Mouse (Mus musculus) heart, postnatal 10 days (tissue): ENCODE results near the gene Palm2. TPM values are rescaled to one million over a fixed set of nuclear protein-coding genes. Genes with fewer than 3 reads are reported as not detected.

Experiments used
- DNase-seq, 2 experiments: peaks; one replicate each; pipeline ENCODE4 v3.0.0; 2021
- intact Hi-C: fragments of 180-260 bp; cut with DNase I; formaldehyde crosslinking; loops from one replicate; pipeline ENCODE4 v1.15.1; 2025
- total RNA-seq, 2 experiments: library from RNA; stranded (reverse); gene quantifications; 2 replicates each; pipeline ENCODE4 v1.2.3; 2021

Palm2 gene
- total RNA-seq, 2 experiments from 2014 or later: 21.6 to 37.2 TPM

GRCm38 (mm10) chr4:57607247-57607942 is 173.3 kb downstream of the Palm2 start:
- intact Hi-C loops: loop anchor here (1.0 to 2.0 kb wide), 3 partner anchors 39 to 237 kb away; partner anchors contain the start of gene Pakap

DNA sequence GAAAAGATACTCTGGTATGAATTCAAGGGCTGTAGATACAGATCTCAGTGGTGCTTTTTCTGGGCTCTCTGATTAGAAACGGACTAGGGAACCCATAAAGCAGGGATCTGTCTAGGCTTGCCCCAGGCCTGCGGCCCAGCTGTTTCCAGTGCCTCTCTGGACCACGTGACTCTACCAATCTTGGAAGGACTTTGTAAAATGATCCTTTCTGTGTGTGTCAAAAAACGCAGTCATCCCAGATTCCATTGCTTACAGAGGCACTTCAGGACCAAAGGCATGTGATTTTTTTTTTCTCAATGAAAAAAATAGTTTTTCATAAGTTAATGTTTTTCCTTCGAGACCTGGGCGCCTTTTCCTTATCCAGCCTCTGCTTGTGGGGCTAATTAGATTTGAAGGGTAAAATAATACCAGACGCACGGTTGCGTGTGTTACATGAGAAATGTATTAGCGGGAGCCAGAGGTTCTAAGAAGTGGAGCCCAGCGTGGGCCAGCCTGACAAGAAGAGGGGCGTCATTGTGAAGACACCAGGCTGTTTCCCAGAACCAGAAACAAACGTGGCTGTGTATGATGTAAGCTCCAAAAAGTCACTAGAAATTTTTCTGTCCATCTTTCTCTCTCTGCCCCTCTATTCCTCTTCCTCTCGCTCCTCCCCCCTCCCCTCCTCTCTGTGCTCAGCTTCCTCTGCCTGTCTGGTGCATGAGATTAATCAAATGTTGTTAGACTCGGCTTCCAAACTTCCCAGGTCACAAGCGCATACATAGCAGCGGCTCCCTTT is 177.4 kb downstream of the Palm2 start:
- DNase-seq: peak; percentile 33 to 42
- intact Hi-C loops: no loop called here

More at GRCm38 (mm10) chr4:57607247-57607942, 173.3 kb downstream of the Palm2 start:
- DNase-seq: peak; percentile 92 to 96

GRCm38 (mm10) chr4:57612716-57613115 is 178.7 kb downstream of the Palm2 start:
- intact Hi-C loops: no loop called here
- DNase-seq: no peak

- DNase-seq: no peak
- intact Hi-C loops: no loop called here
Measured at GRCm38 (mm10) chr4:57614686-57615085, 180.6 kb downstream of the Palm2 start.

DNA sequence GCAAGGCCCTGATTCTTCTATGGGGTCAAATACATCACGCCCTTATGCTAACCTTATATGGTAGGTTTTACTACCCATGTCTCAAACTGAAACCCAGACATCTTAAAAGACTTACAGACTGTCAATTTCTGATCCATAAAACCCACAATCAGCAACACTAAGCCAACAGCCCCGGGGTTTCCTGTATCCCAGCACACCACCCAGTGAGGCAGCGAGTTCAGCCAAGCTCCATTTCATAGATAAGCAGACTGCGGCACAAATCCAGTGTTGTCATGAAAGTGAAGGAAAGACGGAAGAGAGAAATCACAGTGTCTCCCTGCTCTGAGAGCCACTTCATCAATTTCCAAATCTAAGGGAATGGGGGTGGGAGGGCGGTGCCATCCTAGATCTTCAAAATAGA is 184.7 kb downstream of the Palm2 start:
- intact Hi-C loops: no loop called here
- DNase-seq: no peak

DNA sequence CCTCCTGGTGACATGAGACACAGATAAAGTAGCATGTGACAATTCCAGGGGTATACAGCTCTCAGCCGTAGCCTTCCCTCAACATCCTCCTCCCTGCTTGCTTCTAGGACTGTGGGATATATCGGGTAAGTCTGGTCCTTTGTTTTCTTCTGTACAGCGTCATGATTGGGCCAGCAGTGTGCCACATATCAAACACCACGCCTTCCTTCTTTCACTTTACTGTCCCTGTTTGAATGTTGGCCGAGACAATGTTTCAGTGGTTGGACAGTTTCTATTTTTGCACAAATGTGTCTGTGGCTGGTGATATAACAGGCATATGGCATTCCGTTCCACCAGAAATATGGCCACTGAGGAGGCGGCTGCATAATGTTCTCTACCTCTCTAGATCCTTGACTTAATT is 188.8 kb downstream of the Palm2 start:
- DNase-seq: peak; percentile 49 to 55
- intact Hi-C loops: no loop called here

GRCm38 (mm10) chr4:57624819-57625218 is 190.8 kb downstream of the Palm2 start:
- no peak for DNase-seq
- intact Hi-C loops: no loop called here

- DNase-seq: no peak
- intact Hi-C loops: no loop called here
Measured at GRCm38 (mm10) chr4:57625306-57625705, 191.3 kb downstream of the Palm2 start.

DNA sequence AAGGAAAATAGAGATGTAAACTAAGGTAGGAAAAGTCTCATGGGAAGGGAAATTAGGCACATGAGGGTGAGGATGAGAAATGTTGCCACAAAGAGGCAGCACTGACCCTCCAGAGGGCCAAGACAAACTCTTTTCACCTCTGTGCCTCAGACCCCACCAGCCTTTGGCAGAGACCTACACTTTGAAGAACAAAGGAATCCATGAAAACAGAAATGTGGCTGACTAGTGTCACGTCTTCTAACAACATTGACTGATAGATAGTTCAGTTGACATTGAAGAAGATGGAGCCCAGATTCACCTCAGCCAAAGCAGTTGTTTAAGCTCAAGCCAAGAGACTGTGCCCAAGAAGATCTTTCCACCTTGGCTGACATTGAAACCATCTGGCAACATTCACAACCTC is 191.7 kb downstream of the Palm2 start:
- intact Hi-C loops: no loop called here
- no peak for DNase-seq

- intact Hi-C loops: no loop called here
- DNase-seq: no peak
Measured at GRCm38 (mm10) chr4:57626921-57627320, 192.9 kb downstream of the Palm2 start.

DNA sequence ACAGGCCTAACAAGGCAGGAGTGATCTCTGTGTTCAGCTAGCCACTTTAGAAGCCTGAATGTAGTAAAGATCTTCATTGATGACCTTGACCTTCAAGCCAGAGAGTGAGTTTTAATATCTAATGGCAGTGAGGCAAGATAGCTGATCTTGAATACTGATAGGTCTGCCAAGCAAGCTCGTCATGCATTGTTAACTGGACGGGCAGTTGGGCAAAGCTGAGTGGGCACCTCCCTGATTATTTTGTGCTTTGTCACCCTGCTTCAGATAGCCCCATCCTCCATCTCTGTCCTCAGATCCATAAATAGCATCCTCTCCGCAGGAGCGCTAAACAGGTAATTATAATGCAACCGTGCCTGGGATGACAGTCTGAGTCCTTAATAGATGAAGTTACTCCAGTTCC is 198.3 kb downstream of the Palm2 start:
- no peak for DNase-seq
- intact Hi-C loops: no loop called here

GRCm38 (mm10) chr4:57633052-57633451 is 199.0 kb downstream of the Palm2 start:
- intact Hi-C loops: no loop called here
- no peak for DNase-seq

- intact Hi-C loops: no loop called here
- no peak for DNase-seq
Measured at GRCm38 (mm10) chr4:57634956-57635355, 200.9 kb downstream of the Palm2 start.

DNA sequence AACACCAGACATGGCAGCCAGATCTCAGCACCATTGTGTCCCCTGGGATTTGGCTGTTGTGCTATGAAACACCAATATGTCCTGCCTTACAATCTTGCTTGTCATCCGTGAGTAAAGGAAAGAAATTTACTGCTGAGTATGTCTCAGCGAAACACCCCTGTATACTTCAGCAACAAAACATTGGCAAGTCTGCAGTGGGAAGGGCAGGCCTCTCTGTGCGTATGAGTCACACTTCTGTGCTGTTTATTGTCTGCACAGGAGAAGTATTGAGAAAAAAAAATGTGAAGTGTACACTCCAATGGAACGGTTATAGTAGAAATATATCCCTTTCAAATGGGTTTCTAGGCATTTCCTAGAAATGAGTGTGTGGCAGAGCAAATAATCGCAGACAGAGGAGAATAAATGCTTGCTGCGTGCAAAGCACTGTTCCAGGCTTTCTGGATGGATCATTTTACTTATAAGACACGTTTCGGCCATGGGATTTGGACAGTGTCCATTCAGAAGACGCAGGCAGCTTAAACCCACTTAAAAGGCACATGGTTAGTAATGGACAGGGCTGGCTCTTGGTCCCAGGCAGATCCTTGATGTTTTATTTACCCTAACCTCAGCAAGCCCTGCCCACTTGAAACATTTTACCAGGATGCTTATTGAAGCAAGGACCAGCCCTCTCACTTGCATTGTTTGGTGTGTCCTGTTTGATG is 202.9 kb downstream of the Palm2 start:
- DNase-seq: no peak
- intact Hi-C loops: no loop called here

DNA sequence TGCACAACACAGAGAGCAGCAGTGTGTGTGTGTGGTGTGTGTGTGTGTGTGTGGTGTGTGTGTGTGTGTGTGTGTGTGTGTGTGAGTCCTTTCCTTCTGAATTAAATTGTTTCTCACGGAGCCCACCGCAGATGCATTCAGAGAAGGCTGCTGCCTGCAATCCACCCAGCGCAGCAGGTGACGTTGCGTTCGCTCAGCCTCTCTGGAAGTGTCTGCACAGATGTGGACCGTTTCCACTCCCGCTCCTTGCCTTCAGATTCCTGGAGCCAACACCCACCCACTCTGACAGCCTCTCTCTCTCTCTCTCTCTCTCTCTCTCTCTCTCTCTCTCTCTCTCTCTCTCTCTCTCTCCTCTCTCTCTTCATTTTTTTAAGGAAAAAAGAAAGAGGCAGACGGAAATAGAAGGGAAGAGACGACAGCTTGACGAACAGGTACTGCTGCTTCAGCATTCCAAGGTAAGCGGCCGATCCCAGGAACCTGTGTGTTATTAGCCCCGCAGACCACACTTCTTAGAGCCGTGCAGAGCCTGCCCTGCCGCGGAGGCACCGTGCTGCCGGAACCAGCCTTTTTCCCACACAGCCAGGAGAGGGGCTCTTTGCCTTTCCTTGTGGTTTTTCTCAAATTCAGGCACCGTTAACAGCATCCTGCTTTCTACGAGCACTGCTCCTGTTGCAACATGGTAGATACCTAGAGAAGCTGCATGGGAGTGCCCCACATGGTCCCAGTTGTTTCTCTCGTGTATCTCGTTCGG is 203.8 kb downstream of the Palm2 start:
- DNase-seq: no peak
- intact Hi-C loops: no loop called here

GRCm38 (mm10) chr4:57638941-57639340 is 204.9 kb downstream of the Palm2 start:
- intact Hi-C loops: no loop called here
- DNase-seq: no peak

DNA sequence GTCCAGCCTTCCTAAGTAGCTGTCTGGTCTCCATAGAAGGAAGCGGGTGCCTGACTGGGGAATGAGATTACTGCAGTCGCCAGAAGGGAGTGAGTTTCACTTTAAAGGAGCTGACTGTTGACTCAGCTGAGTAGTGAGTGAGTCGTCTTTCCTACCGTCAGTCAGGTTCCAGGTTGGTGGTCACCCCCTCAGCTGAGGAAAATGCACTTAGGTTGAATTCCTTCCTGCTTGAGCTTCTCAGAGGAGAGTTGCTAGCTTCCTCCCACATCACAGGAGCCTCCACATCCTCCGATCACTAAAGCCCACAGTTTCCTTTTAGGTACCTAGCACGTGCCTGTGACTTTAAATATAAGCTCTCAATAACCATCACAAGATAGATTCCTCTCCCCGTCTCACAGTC is 206.2 kb downstream of the Palm2 start:
- intact Hi-C loops: no loop called here
- no peak for DNase-seq

GRCm38 (mm10) chr4:57640971-57641370 is 206.9 kb downstream of the Palm2 start:
- intact Hi-C loops: no loop called here
- DNase-seq: no peak

DNA sequence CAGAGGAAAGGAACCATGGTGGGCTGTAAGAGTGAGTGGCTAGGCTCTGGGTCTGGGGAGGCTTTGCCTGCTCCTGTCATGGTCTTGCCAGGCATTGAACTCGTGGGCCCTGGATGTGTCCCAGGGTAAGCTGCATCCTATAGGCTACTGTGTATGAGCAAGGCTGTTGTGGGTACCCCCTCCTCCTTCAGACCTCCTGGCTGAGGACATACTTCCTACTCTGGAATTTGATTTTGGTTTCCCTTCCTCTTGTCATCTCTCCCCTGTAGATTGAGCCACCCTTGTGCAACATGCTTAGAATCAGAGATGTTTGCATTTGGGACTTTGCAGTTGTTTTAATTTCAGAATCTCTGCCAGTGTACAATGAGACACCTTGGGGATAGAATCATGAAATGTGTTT is 216.9 kb downstream of the Palm2 start:
- intact Hi-C loops: no loop called here

DNA sequence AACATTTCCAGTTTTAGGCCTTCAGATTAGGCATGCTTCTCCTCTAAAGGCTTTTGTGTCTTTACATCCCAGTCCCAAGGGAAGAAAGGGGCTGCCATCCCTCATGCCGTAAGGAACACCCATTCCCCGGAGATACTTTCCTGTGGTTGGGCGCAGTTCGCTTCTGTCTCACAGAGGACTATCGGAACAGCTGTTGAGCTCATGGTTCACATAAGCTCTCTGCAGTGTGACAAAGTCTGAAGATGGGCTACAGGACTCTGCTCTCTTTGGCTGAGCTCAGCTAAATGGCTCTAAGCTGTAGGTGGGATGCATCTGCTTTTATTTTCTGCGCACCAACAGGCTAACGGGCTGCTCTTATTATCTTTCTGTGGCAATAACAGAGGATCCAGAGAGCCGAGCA is 217.5 kb downstream of the Palm2 start:
- intact Hi-C loops: no loop called here

More for the DNA sequence above, 216.9 kb downstream of the Palm2 start:
- DNase-seq: no peak

More for the DNA sequence above, 217.5 kb downstream of the Palm2 start:
- DNase-seq: no peak
